In the genomic region with DNA sequence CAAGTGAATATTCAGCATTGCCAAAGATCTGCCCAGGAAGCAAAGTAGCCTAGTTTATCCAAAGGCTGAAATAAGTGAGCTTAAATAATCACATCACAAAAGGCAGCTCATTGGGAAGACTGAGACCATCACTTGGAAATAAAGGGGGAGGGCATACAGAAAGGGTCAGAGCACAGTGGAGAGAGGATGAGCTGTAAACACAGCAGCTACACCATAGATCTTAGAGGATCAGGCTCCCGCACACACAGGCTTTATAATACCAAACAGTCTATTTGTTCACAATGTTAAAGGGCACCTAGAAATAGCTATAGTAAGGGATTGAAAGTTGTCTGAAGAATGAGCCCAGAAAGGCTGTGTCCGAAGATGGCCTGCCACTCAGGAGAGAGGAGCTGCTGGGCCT, we compare ENCODE assay signal across 7 mouse cellular contexts. TPM values are rescaled to one million over a fixed set of nuclear protein-coding genes. Genes with fewer than 3 reads are reported as not detected.
DNase-seq lines count a peak whose midpoint lies in the region; ATAC-seq and TF ChIP-seq lines count a peak whose summit lies in the region.

No protein-coding gene starts in this region.

- H3K9me3 ChIP-seq in lung, embryonic 14.5 days (ENCODE audit: low read depth, low read length) = no peaks in the 10 kb centered on the region
- no peaks in the 10 kb centered on the region for H3K9me3 ChIP-seq in embryonic facial prominence, embryonic 14.5 days (ENCODE audit: control insufficient read depth, low read length)
- H3K9me3 ChIP-seq in intestine, postnatal 0 days (ENCODE audit: control insufficient read depth) = no peaks in the 10 kb centered on the region
- no peaks in the 10 kb centered on the region for H3K9me3 ChIP-seq in neural tube, embryonic 15.5 days (replicated peaks)

- H3K4me3 ChIP-seq in lung, embryonic 14.5 days (ENCODE audit: low read depth, low read length) = peak overlapping the region; percentile 43
- H3K4me3 ChIP-seq in embryonic facial prominence, embryonic 14.5 days (ENCODE audit: low read depth, low read length) = peak overlapping the region; percentile 52
- H3K4me3 ChIP-seq in intestine, postnatal 0 days (ENCODE audit: low read depth, low read length) = peak overlapping the region; percentile 38
- H3K4me3 ChIP-seq in neural tube, embryonic 15.5 days (replicated peaks) = peak overlapping the region; percentile 40

- peak overlapping the region; percentile 46; the same call in 1 of the 2 replicates for H3K27ac ChIP-seq in lung, embryonic 14.5 days (ENCODE audit: low read depth)
- H3K27ac ChIP-seq in embryonic facial prominence, embryonic 14.5 days (replicated peaks; ENCODE audit: low read depth, low read length) = peak overlapping the region; percentile 33; the same call in 1 of the 2 replicates
- no peak overlapping the region for H3K27ac ChIP-seq in intestine, postnatal 0 days (ENCODE audit: low read depth, low read length)
- no peak overlapping the region for H3K27ac ChIP-seq in neural tube, embryonic 15.5 days (replicated peaks)

- ATAC-seq in lung, embryonic 14.5 days (ENCODE audit: insufficient read depth) = peak; percentile 70; the same call in 1 of the 2 replicates
- no peak for ATAC-seq in embryonic facial prominence, embryonic 14.5 days (ENCODE audit: low read depth)
- peak; percentile 22; the same call in 1 of the 2 replicates for ATAC-seq in intestine, postnatal 0 days
- ATAC-seq in neural tube, embryonic 15.5 days (ENCODE audit: low FRiP score) = peak; percentile 38; the same call in 1 of the 2 replicates

- peaks cover 2% of the 10 kb centered on the region; the same call in 1 of the 2 replicates for H3K4me1 ChIP-seq in lung, embryonic 14.5 days (ENCODE audit: insufficient read depth)
- H3K4me1 ChIP-seq in embryonic facial prominence, embryonic 14.5 days (ENCODE audit: control insufficient read depth, insufficient read depth, low read length) = no peaks in the 10 kb centered on the region
- no peaks in the 10 kb centered on the region for H3K4me1 ChIP-seq in intestine, postnatal 0 days (replicated peaks; ENCODE audit: control insufficient read depth, insufficient read depth, low read length)
- H3K4me1 ChIP-seq in neural tube, embryonic 15.5 days = peaks cover 10% of the 10 kb centered on the region

- TF ChIP-seq CTCF in lung, embryonic 14.5 days (IDR thresholded peaks at IDR 0.05; ENCODE audit: low read depth) = no peak
- TF ChIP-seq CTCF in intestine, postnatal 0 days (IDR thresholded peaks at IDR 0.05; ENCODE audit: low read depth) = no peak

- 17% methylated on average over 2 of the region's 2 CpGs for WGBS in lung, embryonic 14.5 days
- WGBS in embryonic facial prominence, embryonic 14.5 days = 36% methylated on average over 2 of the region's 2 CpGs
- WGBS in intestine, postnatal 0 days = 20% methylated on average over 2 of the region's 2 CpGs
- WGBS in neural tube, embryonic 15.5 days = 11% methylated on average over 2 of the region's 2 CpGs

- peak overlapping the region; percentile 71 for H3K9ac ChIP-seq in lung, embryonic 14.5 days
- H3K9ac ChIP-seq in embryonic facial prominence, embryonic 14.5 days (ENCODE audit: low read depth, low read length) = peak overlapping the region; percentile 80
- H3K9ac ChIP-seq in intestine, postnatal 0 days (ENCODE audit: low read depth, low read length) = peak overlapping the region; percentile 43
- peak overlapping the region; percentile 48 for H3K9ac ChIP-seq in neural tube, embryonic 15.5 days (replicated peaks)

- 0 out of 2 replicates have a peak, but pooled peaks cover 7% of the 10 kb centered on the region for H3K36me3 ChIP-seq in lung, embryonic 14.5 days (ENCODE audit: insufficient read depth)
- no peaks in the 10 kb centered on the region for H3K36me3 ChIP-seq in embryonic facial prominence, embryonic 14.5 days (ENCODE audit: control insufficient read depth, insufficient read depth, low read length)
- no peaks in the 10 kb centered on the region for H3K36me3 ChIP-seq in intestine, postnatal 0 days (ENCODE audit: control insufficient read depth, insufficient read depth)
- H3K36me3 ChIP-seq in neural tube, embryonic 15.5 days = 0 out of 2 replicates have a peak, but pooled peaks cover 2% of the 10 kb centered on the region

- DNase-seq in lung, embryonic 14.5 days = no peak
- DNase-seq in lung, postnatal 4 days = no peak
- DNase-seq in embryonic facial prominence, embryonic 14.5 days (ENCODE audit: low spot score) = no peak
- no peak for DNase-seq in cerebellum, postnatal 10 days
- DNase-seq in adrenal gland, postnatal 10 days = no peak

- no peaks in the 10 kb centered on the region for H3K27me3 ChIP-seq in lung, embryonic 14.5 days (ENCODE audit: insufficient read depth, low read length)
- H3K27me3 ChIP-seq in embryonic facial prominence, embryonic 14.5 days (replicated peaks; ENCODE audit: control insufficient read depth, insufficient read depth, low read length) = no peaks in the 10 kb centered on the region
- no peaks in the 10 kb centered on the region for H3K27me3 ChIP-seq in intestine, postnatal 0 days (replicated peaks; ENCODE audit: control insufficient read depth, insufficient read depth, low read length)
- H3K27me3 ChIP-seq in neural tube, embryonic 15.5 days (replicated peaks) = no peaks in the 10 kb centered on the region

- H3K4me2 ChIP-seq in lung, embryonic 14.5 days = peak overlapping the region; percentile 74
- peak overlapping the region; percentile 85 for H3K4me2 ChIP-seq in embryonic facial prominence, embryonic 14.5 days (ENCODE audit: low read depth, low read length)
- H3K4me2 ChIP-seq in intestine, postnatal 0 days (replicated peaks; ENCODE audit: low read depth) = peak overlapping the region; percentile 75
- H3K4me2 ChIP-seq in neural tube, embryonic 15.5 days = peak overlapping the region; percentile 71

RNA-seq across cellular contexts. Expression of a gene that starts 21.8 kb away (rescaled TPM):
- polyA plus RNA-seq in lung, embryonic 14.5 days (2014; fragmentation: Nextera tagmentation; extraction: Ambion mirVana) = 0.38 and 0.41 TPM in 2 replicates
- polyA plus RNA-seq in embryonic facial prominence, embryonic 14.5 days (2014; fragmentation: Nextera tagmentation; extraction: Ambion mirVana) = 0.17 and 0.25 TPM in 2 replicates
- polyA plus RNA-seq in intestine, postnatal 0 days (2015; fragmentation: Nextera tagmentation; extraction: Ambion mirVana) = 0.05 TPM in 1 of 2 replicates, not detected in the other
- polyA plus RNA-seq in neural tube, embryonic 15.5 days (2015; fragmentation: Nextera tagmentation; extraction: Ambion mirVana) = 0.38 and 0.49 TPM in 2 replicates
- under 1 TPM; 0.12 TPM for total RNA-seq in adrenal gland, postnatal 10 days (2021)

RNA-seq across cellular contexts. Expression of a gene that starts 23.7 kb away (rescaled TPM):
- polyA plus RNA-seq in lung, embryonic 14.5 days (2014; fragmentation: Nextera tagmentation; extraction: Ambion mirVana) = 18.0 and 21.5 TPM in 2 replicates
- 5.3 and 6.2 TPM in 2 replicates for polyA plus RNA-seq in embryonic facial prominence, embryonic 14.5 days (2014; fragmentation: Nextera tagmentation; extraction: Ambion mirVana)
- polyA plus RNA-seq in intestine, postnatal 0 days (2015; fragmentation: Nextera tagmentation; extraction: Ambion mirVana) = 9.5 and 10.7 TPM in 2 replicates
- polyA plus RNA-seq in neural tube, embryonic 15.5 days (2015; fragmentation: Nextera tagmentation; extraction: Ambion mirVana) = 0.54 and 2.6 TPM in 2 replicates
- total RNA-seq in adrenal gland, postnatal 10 days (2021) = 1 to 10 TPM; 2.8 to 3.4 TPM

RNA-seq across cellular contexts. Expression of a gene that starts 46.8 kb away (rescaled TPM):
- 41.2 and 43.6 TPM in 2 replicates for polyA plus RNA-seq in lung, embryonic 14.5 days (2014; fragmentation: Nextera tagmentation; extraction: Ambion mirVana)
- 33.2 and 34.3 TPM in 2 replicates for polyA plus RNA-seq in embryonic facial prominence, embryonic 14.5 days (2014; fragmentation: Nextera tagmentation; extraction: Ambion mirVana)
- 11.1 and 12.2 TPM in 2 replicates for polyA plus RNA-seq in intestine, postnatal 0 days (2015; fragmentation: Nextera tagmentation; extraction: Ambion mirVana)
- polyA plus RNA-seq in neural tube, embryonic 15.5 days (2015; fragmentation: Nextera tagmentation; extraction: Ambion mirVana) = 41.0 and 42.8 TPM in 2 replicates
- 10 to 100 TPM; 23.9 to 28.4 TPM for total RNA-seq in adrenal gland, postnatal 10 days (2021)

Comparison
In these comparisons a context has a peak if more than half of its experiments do, and no peak if none do; other contexts are left out.
1. H3K27ac ChIP-seq: peak in lung, embryonic 14.5 days (single experiment) and embryonic facial prominence, embryonic 14.5 days (single experiment); none in intestine, postnatal 0 days (single experiment) and neural tube, embryonic 15.5 days (single experiment).
2. Peak in every context shown above with its lines, with median percentiles within 50 percentile points of each other: H3K4me2 ChIP-seq, H3K4me3 ChIP-seq and H3K9ac ChIP-seq.